Mouse (Mus musculus): ENCODE results near the gene Ppp1r2.
A peak's percentile ranks its signal among the peaks of the same experiment; 100 is the strongest.

Ppp1r2 gene

GRCm38 (mm10) chr16:31234356-31234755 lies 40.7 kb downstream of the Ppp1r2 start:
- DNase-seq (ENCODE audit: low read depth, low spot score), result no peak

- DNase-seq (ENCODE audit: low read depth, low spot score), result peak; percentile 23
These were observed 41.3 kb downstream of the Ppp1r2 start for GRCm38 (mm10) chr16:31233541-31234339.

- DNase-seq (ENCODE audit: low read depth, low spot score), result no peak
These were observed 41.9 kb downstream of the Ppp1r2 start for GRCm38 (mm10) chr16:31233167-31233498.

GRCm38 (mm10) chr16:31232491-31233166 lies 42.4 kb downstream of the Ppp1r2 start:
- no peak for DNase-seq (ENCODE audit: low read depth, low spot score)

GRCm38 (mm10) chr16:31231591-31231990 lies 43.5 kb downstream of the Ppp1r2 start:
- DNase-seq (ENCODE audit: low read depth, low spot score), result no peak

- no peak for DNase-seq (ENCODE audit: low read depth, low spot score)
These were observed 47.3 kb downstream of the Ppp1r2 start for GRCm38 (mm10) chr16:31227746-31228145.

- no peak for DNase-seq (ENCODE audit: low read depth, low spot score)
These were observed 59.8 kb downstream of the Ppp1r2 start for GRCm38 (mm10) chr16:31215271-31215670.

GRCm38 (mm10) chr16:31213463-31213862 lies 61.6 kb downstream of the Ppp1r2 start:
- no peak for DNase-seq (ENCODE audit: low read depth, low spot score)

GRCm38 (mm10) chr16:31211503-31211902 lies 63.6 kb downstream of the Ppp1r2 start:
- no peak for DNase-seq (ENCODE audit: low read depth, low spot score)

- no peak for DNase-seq (ENCODE audit: low read depth, low spot score)
These were observed 64.6 kb downstream of the Ppp1r2 start for GRCm38 (mm10) chr16:31210453-31210852.

- DNase-seq (ENCODE audit: low read depth, low spot score), result no peak
These were observed 65.2 kb downstream of the Ppp1r2 start for GRCm38 (mm10) chr16:31209911-31210310.

GRCm38 (mm10) chr16:31205726-31206125 lies 69.4 kb downstream of the Ppp1r2 start:
- no peak for DNase-seq (ENCODE audit: low read depth, low spot score)

- no peak for DNase-seq (ENCODE audit: low read depth, low spot score)
These were observed 69.9 kb downstream of the Ppp1r2 start for GRCm38 (mm10) chr16:31205187-31205586.

GRCm38 (mm10) chr16:31204216-31204615 lies 70.9 kb downstream of the Ppp1r2 start:
- DNase-seq (ENCODE audit: low read depth, low spot score), result no peak

GRCm38 (mm10) chr16:31201704-31202103 lies 73.4 kb downstream of the Ppp1r2 start:
- no peak for DNase-seq (ENCODE audit: low read depth, low spot score)
